Mouse (Mus musculus) neutrophil, adult 5-6 weeks (primary cell): ENCODE results near the gene Tnfrsf9. TPM values are rescaled to one million over a fixed set of nuclear protein-coding genes. Genes with fewer than 3 reads are reported as not detected.

ENCODE experiments used
- ATAC-seq: fragments of 151-379, 151-347 bp; 2 replicates; pipeline ENCODE4 v1.8.0; 2017; ENCODE audit warnings: mild to moderate bottlenecking, moderate TSS enrichment; ENCODE audit not compliant: insufficient number of reproducible peaks, poor library complexity, low FRiP score, severe bottlenecking; ENCODE audit errors: extremely low read depth
- total RNA-seq: library from RNA; stranded (forward); fragments of 200-1000 nt; gene quantifications from 2 replicates; pipeline ENCODE4 v1.2.3, GENCODE M21; 2017

The Tnfrsf9 gene
- total RNA-seq, 1 experiment from 2014 or later, result 0.23 TPM

DNA sequence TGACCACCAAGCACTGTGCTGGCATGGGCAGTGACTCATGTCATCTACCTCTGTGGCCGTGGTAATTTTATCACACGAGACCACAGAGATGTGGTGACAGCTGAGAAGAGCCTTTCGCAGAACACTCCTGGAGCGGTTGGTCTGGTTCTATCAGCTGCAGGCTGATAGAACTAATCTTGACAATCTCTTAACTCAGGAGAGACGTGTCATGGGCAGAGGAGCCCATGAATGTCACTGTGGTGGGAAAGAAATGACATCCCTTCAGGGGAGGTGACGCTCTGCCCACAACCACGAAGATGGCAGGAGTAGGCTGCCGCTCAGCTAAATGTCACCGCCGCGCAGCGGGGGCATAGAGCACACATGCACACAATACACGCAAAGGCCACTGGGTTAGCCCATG, 9.9 kb downstream of the Tnfrsf9 start:
- no peak for ATAC-seq

DNA sequence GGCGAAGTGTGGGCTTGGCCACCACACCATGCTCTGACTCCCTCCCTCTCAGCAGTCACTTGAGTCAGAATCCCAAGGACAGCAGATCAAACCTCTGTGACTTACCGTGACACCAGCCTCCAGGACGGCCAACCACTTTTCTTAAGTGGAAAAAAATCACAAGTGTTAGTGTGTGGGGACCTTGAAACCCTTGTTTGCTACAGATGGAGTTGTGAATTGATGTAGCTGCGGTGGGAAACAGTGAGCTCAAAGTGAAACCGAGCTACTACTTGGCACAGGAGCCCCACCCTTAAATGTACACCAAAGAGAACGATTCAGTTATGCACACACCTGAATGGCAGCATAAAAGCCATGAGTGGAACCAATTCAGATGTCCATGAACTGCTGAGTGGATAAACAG, 10.6 kb downstream of the Tnfrsf9 start:
- ATAC-seq, result no peak

DNA sequence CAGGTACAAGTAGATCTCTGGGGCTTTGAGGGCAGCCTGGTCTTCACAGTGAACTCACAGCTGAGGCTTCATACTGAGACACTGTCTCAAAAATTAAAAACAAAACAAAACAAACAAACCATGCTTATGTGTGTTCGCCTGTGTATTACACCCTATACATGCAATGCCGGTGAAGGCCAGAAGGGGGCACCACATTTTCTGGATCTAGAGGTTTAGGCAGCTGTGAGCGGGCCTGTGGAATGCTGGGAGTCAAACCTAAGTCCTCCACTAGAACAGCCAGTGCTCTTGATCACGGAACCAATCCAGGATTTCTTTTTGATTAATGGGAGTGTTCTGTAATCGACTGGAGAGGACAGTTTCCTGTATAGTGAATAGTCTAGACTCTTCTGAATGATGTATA, 11.6 kb downstream of the Tnfrsf9 start:
- ATAC-seq, result peak; percentile 27; the same call in 1 of the 2 replicates

DNA sequence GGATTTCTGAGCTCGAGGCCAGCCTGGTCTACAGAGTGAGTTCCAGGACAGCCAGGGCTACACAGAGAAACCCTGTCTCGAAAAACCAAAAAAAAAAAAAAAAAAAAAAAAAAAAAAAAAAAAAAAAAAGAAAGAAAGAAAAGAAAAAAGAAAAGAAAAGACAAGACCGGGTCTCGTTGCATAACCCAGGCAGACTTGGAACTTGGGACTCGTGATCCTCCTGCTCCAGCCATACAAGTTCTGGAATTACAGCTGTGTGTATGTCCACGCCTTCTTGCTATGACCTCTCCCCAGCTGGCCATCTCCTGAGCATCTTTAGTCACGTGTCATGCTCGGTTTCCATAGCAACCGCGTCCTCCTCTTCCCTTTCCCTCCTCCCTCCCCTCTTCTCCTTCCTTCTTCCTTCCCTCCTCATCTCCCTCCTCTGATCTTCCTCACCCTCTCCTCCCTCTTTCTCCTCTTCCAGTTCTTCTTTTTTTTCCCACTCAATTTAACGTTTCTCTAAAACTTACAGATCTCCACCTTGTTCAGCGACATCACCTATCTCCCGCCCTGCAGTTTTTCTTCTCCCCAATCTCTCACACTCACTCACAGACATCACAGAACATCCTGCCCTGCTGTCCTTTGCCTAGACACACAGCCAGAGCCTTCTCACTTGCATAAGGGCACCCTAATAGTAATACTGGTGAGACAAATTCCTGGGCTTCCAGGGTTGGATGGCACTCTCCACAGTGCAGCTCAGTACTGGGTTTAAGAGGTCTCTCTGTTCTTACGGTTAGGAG, 12.8 kb downstream of the Tnfrsf9 start:
- no peak for ATAC-seq

DNA sequence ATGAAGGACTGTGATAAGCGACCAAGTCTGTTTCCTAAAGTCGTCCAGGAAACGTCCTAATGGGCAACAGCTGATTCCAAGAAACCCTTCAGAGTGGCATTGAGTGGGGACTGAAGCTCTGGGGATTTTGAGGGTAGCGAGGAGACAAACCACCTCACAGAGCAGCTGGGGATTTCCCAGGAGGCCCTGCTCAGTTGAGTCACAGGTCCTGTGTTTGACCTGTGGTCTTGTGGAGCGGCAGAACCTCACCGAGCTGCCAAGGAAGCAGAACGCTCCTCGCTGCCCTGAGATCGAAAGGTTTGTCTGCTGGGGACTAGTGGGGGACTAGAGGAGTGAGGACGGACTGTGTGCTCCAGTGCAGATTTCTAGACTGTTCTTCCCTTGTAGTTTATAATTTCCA, 13.4 kb downstream of the Tnfrsf9 start:
- ATAC-seq, result no peak

DNA sequence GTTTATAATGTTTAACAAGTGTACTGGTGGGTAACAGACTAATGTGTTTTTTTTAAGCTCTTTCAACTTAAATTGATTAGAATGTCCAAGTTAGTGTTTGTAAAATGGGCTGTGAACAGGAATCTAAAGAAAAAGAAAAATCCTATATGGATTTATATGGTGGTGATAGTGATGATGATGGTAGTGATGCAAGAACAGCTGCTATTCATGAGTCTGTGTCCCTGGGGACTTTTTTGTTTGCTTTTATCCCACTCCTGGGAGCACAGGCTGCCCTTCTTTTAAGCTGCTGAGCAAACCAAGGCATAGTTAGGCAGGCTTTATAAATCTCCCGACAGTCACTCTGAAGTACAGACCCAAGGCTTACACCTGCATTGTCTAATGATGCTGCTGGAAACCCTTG, 19.1 kb downstream of the Tnfrsf9 start:
- ATAC-seq, result no peak

DNA sequence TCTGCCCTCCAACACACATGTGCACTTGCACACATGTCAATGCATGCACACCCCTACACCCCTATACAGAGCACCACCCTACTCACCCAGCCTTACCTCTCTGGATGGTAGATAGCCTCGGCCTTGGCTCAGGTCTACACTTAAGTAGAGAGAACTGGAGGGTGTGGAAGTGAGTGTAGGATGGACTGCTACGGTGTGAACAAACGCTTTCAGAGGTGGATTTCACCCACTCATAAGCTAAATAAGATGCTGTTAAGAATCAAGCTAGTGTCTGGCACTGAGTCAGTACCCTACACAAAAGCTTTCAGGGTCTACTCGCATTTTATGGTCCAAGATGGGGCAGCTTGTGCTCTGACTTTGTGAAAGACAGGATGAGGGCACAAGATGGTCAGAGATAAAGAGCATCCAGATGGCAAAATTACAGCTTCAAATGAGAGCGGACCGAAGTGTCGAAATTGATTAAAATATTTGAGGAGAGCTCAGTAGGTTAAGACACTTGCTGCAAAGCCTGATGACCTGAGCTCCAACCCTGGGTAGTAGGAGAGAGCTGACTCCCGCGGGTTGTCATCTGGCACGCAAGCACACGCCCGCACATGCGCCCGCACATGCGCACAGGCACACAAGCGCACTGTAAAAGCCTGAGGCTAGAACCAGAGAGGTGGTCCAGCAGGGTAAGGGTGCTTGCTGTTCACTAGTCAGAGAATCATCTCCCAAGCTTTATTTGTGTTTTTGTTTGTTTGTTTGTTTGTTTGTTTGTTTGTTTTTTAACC, 23.1 kb downstream of the Tnfrsf9 start:
- no peak for ATAC-seq

DNA sequence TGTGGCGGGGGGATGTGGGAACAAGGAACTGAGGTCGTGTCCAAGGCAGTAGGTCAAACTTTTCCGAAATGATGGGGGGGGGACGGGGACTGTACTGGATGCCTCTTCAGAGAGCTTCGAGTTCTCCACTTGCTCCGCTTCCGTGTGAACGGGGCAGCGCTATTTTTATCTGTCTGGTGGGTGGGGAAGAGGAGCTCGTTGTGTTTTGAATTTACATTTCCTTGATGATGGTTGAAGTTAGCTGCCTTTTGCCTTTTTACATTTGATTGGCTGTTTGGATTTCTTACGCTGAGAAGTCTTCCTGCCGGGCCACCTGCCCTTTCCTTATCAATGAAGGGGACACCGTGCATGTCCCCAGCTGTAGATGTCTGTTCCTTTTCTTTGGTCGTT, 23.7 kb downstream of the Tnfrsf9 start:
- no peak for ATAC-seq

DNA sequence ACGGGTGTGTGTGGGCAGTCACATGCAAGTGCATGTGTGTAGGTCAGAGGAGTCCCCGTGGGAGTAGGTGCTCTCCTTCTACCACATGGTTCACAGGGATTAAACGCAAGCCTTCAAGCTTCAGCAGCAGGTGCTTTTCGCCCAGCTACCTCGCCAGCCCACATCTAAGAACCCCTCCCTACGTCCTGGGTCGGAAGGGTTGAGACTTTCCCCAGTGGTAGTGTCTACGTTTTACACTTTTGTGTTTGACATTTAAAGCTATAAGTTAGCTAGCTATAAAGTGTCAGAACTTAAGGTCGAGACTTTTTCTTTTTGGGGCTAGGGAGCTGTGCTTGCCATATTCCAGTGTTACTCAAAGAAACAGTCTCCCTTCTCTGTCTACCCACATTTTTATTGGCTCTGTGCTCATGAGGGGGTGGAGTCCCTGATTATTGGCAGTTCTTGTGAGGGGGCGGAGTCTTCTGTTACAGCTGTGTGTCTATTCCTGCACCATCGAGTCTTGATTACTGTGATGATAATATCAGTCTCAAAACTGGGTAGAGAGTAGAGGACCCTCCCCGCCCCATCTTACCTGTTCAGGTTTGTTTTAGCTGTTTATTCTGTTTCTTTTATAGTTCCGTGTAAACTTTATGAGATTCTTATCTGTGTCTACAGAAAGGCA, 25.8 kb downstream of the Tnfrsf9 start:
- no peak for ATAC-seq

DNA sequence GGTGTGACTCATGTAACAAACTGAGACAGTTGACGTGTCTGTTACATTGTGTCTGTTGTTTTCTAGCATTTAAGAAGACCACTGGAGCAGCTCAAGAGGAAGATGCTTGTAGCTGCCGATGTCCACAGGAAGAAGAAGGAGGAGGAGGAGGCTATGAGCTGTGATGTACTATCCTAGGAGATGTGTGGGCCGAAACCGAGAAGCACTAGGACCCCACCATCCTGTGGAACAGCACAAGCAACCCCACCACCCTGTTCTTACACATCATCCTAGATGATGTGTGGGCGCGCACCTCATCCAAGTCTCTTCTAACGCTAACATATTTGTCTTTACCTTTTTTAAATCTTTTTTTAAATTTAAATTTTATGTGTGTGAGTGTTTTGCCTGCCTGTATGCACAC, 30.3 kb downstream of the Tnfrsf9 start:
- no peak for ATAC-seq

DNA sequence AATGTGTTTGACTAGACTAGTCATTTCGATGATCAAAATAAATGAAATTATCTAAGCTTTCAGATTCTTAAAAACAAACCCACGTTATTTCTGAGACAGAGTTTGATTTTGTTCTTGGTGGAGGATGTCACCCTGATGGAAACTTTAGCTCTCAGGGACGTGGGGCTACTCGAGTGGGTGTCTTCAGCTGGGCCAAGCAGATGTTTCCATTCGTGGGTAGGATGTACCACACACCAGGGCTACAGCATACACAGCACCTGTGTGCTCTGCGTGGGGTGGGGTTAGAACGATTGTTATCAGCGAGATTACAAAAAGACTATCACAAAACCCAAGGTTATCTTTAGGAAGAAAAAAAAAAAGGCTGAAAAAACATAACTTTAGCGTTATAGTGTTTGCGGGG, 36.6 kb downstream of the Tnfrsf9 start:
- ATAC-seq, result no peak

DNA sequence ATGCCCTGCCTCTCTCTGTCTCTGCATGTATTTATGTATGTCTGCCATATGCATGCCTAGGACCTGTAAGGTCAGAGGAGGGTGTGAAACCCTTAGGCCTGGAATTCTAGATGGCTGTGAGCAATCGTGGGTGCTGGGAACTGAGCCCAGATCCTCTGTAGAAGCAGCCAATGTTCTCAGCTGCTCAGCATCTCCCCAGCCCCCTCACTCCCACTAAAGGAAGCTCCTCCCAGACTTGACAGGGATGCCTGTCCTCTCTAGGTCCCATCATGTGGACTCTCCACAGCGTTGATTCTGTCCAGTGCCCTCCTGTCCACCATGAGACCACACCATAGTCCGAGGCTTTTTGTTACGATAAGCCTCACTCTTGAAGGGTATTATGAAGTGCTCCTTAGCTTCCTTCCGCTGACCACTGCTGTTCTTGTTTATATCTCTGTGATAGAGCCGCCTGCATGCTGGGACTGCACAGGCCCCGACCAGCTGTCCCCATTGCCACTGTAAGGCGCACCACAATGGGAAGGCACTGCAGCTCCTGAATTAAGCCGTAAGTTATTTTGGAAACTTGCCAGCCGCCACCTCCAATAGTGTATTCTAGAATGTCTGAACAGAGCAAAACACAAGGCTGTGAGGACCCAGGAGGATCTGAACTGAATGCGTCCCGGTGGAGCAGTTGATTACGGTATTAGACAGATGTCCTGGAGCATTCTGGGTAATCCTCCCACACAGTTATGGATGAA, 42.2 kb downstream of the Tnfrsf9 start:
- ATAC-seq, result no peak

DNA sequence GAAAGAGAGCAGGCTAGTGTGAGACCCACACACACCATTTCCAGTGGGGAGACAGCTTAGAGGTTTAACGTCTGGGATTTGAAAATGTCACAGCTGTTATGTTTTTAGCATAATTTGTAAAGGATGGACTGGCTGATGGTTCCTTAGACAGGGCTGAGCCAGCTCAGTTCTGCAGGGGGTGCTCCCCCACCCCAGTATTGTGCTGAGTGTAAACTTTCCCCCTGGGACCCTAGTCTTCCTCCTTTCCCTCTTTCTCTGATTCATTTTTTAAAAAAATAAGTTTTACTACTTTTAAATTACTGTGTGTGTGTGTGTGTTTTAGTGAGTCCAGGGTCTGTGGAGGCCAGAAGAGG, 42.7 kb downstream of the Tnfrsf9 start:
- no peak for ATAC-seq

DNA sequence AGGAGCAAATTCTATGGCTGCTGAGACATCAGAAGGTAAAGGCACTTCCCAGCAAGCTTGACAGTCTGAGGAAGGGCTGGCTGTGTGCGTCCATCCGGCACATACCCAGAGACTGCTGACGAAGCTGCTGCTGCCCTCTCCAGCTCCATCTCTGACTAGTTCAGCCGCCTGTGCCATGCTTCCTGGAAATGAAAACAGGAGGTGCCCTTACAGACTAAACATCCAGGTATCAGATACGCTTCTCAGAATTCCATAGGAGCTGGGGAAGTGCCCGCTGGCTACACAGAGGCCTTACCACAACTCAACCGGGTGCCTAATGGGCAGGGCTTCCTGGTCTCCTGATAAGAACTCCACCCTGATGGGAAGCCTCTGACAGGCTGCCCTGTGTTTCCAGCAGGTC, 44.2 kb downstream of the Tnfrsf9 start:
- ATAC-seq, result no peak

DNA sequence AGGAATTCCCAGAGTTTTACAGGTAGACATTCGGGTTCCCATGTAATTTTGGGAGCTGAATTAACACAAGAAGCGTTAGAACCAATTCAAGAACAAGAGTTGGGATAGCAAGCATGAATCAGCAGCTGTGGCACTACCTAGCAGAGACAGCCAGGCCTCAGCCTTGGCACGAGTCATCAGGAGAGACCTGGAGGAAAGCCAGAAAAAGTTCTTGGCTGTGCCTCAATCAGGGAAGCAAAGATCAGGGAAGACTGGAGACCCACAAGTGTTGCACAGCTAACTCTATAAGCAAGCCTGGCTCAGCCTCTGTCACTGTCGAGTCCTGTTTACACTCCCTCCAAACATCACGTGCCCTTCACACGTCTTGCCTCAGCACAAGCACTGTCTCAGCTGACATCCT, 47.9 kb downstream of the Tnfrsf9 start:
- no peak for ATAC-seq

DNA sequence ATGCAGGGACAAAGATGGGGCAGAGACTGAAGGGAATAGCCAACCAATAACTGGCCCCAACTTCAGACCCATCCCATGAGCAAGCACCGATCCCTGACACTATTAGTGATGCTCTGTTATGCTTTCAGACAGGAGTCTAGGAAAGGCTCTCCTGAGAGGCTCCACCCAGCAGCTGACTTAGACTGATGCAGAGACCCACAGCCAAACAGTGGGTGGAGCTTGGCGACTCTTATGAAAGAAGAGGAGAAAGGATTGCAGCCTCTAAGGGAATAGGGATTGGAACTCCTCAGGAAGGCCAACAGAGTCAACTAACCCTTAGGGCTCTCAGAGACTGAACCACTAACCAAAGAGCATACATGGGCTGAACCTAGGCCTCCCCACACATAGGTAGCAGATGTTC, 49.3 kb downstream of the Tnfrsf9 start:
- ATAC-seq, result no peak

DNA sequence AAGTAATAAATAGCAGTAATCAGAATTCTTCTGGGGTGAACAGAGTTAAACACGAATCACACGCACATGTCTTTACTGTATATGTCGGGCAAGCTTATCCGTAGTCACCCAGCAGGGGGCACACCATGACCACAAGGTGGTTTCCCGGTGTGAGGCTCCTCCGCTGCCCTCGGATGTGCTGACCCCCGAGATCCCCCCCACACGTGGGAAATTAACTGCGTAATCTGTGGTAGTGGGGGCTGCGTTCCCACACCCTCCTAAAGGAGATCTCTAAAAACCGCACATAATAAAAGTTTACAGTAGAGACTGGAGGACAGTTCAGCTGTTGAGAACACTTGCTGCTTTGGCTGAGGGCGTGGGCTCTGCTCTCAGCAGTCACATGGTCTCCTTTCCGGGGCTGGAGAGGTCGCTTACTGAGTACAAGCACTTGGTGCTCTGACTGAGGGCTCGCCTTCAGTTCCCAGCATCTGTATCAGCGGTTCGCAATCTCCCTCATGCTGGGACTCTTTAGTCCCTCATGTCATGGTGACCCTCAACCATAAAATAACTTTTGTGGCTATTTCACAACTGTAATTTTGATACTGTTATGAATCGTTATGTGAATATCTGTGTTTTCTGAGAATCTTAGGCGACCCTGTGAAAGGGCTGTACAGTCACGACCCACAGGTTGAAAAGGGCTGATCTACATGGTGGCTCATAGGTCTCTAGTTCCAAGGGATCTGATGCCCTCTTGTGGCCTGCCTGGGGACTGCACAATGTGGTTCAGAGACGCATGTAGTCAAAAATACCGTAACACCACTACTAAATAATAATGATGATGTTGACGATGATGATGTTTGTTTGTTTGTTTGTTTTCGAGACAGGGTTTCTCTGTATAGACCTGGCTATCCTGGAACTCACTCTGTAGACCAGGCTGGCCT, 50.5 kb downstream of the Tnfrsf9 start:
- peak; percentile 68; the same call in 1 of the 2 replicates for ATAC-seq

DNA sequence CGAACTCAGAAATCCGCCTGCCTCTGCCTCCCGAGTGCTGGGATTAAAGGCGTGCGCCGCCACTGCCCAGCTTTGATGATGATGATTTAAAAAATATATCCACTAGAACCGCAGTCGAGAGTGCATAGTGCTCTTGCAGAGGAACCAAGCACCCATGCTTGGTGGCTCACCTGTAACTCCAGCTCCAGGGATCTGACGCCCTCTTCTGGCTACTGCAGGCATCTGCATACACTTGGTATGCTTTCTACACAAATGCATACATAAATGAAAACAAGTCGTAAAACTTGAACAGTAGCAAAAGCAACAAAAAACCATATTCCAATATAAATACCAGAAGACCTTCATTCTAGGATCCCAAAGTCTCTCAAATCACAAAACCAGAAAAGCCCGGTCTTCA, 51.2 kb downstream of the Tnfrsf9 start:
- ATAC-seq, result no peak
